Mouse (Mus musculus) MEL (cell line): ENCODE measurements at regions not wholly inside any gene's neighbourhood (a gene's known extent, or its start where the extent isn't known, plus 50 kb on each side); places are given as distances from the start of the nearest gene placed in this dataset.

Source experiments
- DNase-seq: peaks from one replicate; pipeline ENCODE4 v3.0.0; 2011; ENCODE audit warnings: low read depth, low spot score
- H3K27ac ChIP-seq: 2 replicates; pipeline ENCODE4 v1.5.1; 2012; ENCODE audit warnings: low read depth, mild to moderate bottlenecking, control low read depth, low read length, moderate library complexity; ENCODE audit not compliant: control insufficient read depth
- H3K27me3 ChIP-seq, 2 experiments: fragments of 150-350 bp in 1 of 2; sonication (generic) in 1 of 2; 2 replicates each; pipeline ENCODE4 v1.6.1; 2012; ENCODE audit warnings: low read length in 2 of 2, mild to moderate bottlenecking in 2 of 2, improper control_type of control experiment in 1 of 2, moderate library complexity in 1 of 2; ENCODE audit not compliant: insufficient read depth in 2 of 2, control insufficient read depth in 1 of 2
- H3K36me3 ChIP-seq, 2 experiments: 2 replicates each; pipeline ENCODE4 v1.6.1; 2012 to 2014; ENCODE audit warnings: low read length in 2 of 2, improper control_type of control experiment in 1 of 2, inconsistent platforms in 1 of 2, mild to moderate bottlenecking in 1 of 2; ENCODE audit not compliant: insufficient read depth in 2 of 2, control insufficient read depth in 1 of 2
- H3K4me1 ChIP-seq, 2 experiments: fragments of 150-350 bp in 1 of 2; sonication (generic) in 1 of 2; 2 replicates each; pipeline ENCODE4 v1.6.1; 2012; ENCODE audit warnings: low read length in 2 of 2, improper control_type of control experiment in 1 of 2, mild to moderate bottlenecking in 1 of 2; ENCODE audit not compliant: insufficient read depth in 2 of 2, control insufficient read depth in 1 of 2
- H3K4me3 ChIP-seq, 2 experiments: fragments of 150-350 bp in 1 of 2; sonication (generic) in 1 of 2; 2 replicates each; pipeline ENCODE4 v1.5.1; 2012; ENCODE audit warnings: low read depth in 2 of 2, low read length in 2 of 2, mild to moderate bottlenecking in 2 of 2, moderate library complexity in 2 of 2, control low read depth in 1 of 2, improper control_type of control experiment in 1 of 2; ENCODE audit not compliant: control insufficient read depth in 1 of 2, insufficient read depth in 1 of 2
- H3K79me2 ChIP-seq: 2 replicates; pipeline ENCODE4 v1.6.1; 2012; ENCODE audit warnings: mild to moderate bottlenecking, low read length, moderate library complexity; ENCODE audit not compliant: control insufficient read depth, poor library complexity, insufficient read depth
- H3K9ac ChIP-seq: 2 replicates; pipeline ENCODE4 v1.6.1; 2012; ENCODE audit warnings: low read depth, mild to moderate bottlenecking, control low read depth, low read length, moderate library complexity; ENCODE audit not compliant: control insufficient read depth, poor library complexity, severe bottlenecking
- H3K9me3 ChIP-seq: fragments of 150-350 bp; sonication (generic); replicated peaks from 2 replicates; pipeline ENCODE4 v1.6.1; 2012; ENCODE audit warnings: mild to moderate bottlenecking, low read length, improper control_type of control experiment, moderate library complexity; ENCODE audit not compliant: insufficient read depth
- BHLHE40 ChIP-seq: IDR thresholded peaks from 2 replicates; pipeline ENCODE4 v1.6.1; 2012; ENCODE audit warnings: low read depth, mild to moderate bottlenecking, inconsistent platforms, low read length, improper control_type of control experiment, borderline replicate concordance
- CHD2 ChIP-seq: IDR thresholded peaks from 2 replicates; pipeline ENCODE4 v1.6.1; 2011; ENCODE audit warnings: low read length, improper control_type of control experiment
- CTCF ChIP-seq, 3 experiments: IDR thresholded peaks in 2 of 3; conservative IDR thresholded peaks in 1 of 3; 2 replicates each; pipeline ENCODE4 v1.5.1; 2011 to 2012; ENCODE audit warnings: low read length in 3 of 3, low read depth in 2 of 3, mild to moderate bottlenecking in 2 of 3, improper control_type of control experiment in 1 of 3, inconsistent platforms in 1 of 3, mixed read lengths in 1 of 3, moderate library complexity in 1 of 3; ENCODE audit not compliant: control insufficient read depth in 1 of 3, insufficient read depth in 1 of 3, poor library complexity in 1 of 3, severe bottlenecking in 1 of 3
- EP300 ChIP-seq, 2 experiments: IDR thresholded peaks; 2 replicates each; pipeline ENCODE4 v1.6.1; 2011; ENCODE audit warnings: improper control_type of control experiment in 2 of 2, low read length in 2 of 2, low read depth in 1 of 2, mild to moderate bottlenecking in 1 of 2
- HCFC1 ChIP-seq: IDR thresholded peaks from 2 replicates; pipeline ENCODE4 v1.6.1; 2012; ENCODE audit warnings: low read depth, mild to moderate bottlenecking, inconsistent platforms, low read length, improper control_type of control experiment, moderate library complexity
- KAT2A ChIP-seq: conservative IDR thresholded peaks from 2 replicates; pipeline ENCODE4 v1.6.1; 2012; ENCODE audit warnings: low read depth, low read length, improper control_type of control experiment, inconsistent platforms
- MAX ChIP-seq: IDR thresholded peaks from 2 replicates; pipeline ENCODE4 v1.6.1; 2011; ENCODE audit warnings: low read length, improper control_type of control experiment
- MAZ ChIP-seq: IDR thresholded peaks from 2 replicates; pipeline ENCODE4 v1.6.1; 2012; ENCODE audit warnings: low read depth, mild to moderate bottlenecking, inconsistent platforms, low read length, improper control_type of control experiment
- MYC ChIP-seq: IDR thresholded peaks from 2 replicates; pipeline ENCODE4 v1.6.1; 2011; ENCODE audit warnings: low read depth, mild to moderate bottlenecking, low read length, improper control_type of control experiment, moderate library complexity
- NELFE ChIP-seq: IDR thresholded peaks from 2 replicates; pipeline ENCODE4 v1.6.1; 2011; ENCODE audit warnings: low read depth, low read length, improper control_type of control experiment
- NRF1 ChIP-seq: IDR thresholded peaks from 2 replicates; pipeline ENCODE4 v1.6.1; 2014; ENCODE audit warnings: low read depth, mild to moderate bottlenecking, inconsistent platforms, low read length, improper control_type of control experiment, moderate library complexity; ENCODE audit not compliant: poor library complexity, insufficient read depth, severe bottlenecking
- POLR2A ChIP-seq, 2 experiments: IDR thresholded peaks; 2 replicates each; pipeline ENCODE4 v1.6.1; 2011 to 2012; ENCODE audit warnings: low read length in 2 of 2, mild to moderate bottlenecking in 2 of 2, control low read depth in 1 of 2, improper control_type of control experiment in 1 of 2, low read depth in 1 of 2, moderate library complexity in 1 of 2; ENCODE audit not compliant: control insufficient read depth in 1 of 2, insufficient read depth in 1 of 2, poor library complexity in 1 of 2
- POLR2AphosphoS2 ChIP-seq: IDR thresholded peaks from 2 replicates; pipeline ENCODE4 v1.6.1; 2011; ENCODE audit warnings: low read length, improper control_type of control experiment
- POLR2AphosphoS5 ChIP-seq: IDR thresholded peaks from 2 replicates; pipeline ENCODE4 v1.6.1; 2012; ENCODE audit warnings: low read depth, borderline replicate concordance, mild to moderate bottlenecking, inconsistent platforms, low read length, moderate library complexity, mixed read lengths
- SMC3 ChIP-seq: IDR thresholded peaks from 2 replicates; pipeline ENCODE4 v1.6.1; 2011; ENCODE audit warnings: low read depth, low read length, improper control_type of control experiment
- TAL1 ChIP-seq: IDR thresholded peaks from 2 replicates; pipeline ENCODE4 v1.6.1; 2012; ENCODE audit warnings: mild to moderate bottlenecking, inconsistent platforms, low read length, moderate library complexity, mixed read lengths
- TBP ChIP-seq: IDR thresholded peaks from 2 replicates; pipeline ENCODE4 v1.8.0; 2011; ENCODE audit warnings: low read depth, low read length, improper control_type of control experiment
- USF2 ChIP-seq, 2 experiments: IDR thresholded peaks; 2 replicates each; pipeline ENCODE4 v1.6.1; 2011 to 2012; ENCODE audit warnings: improper control_type of control experiment in 2 of 2, low read length in 2 of 2, borderline replicate concordance in 1 of 2, inconsistent platforms in 1 of 2, low read depth in 1 of 2, mild to moderate bottlenecking in 1 of 2; ENCODE audit not compliant: insufficient read depth in 1 of 2

GRCm38 (mm10) chr16:29841132-29841531 is 223.1 kb upstream of the Hes1 start:
- no peak for DNase-seq
- H3K4me3 ChIP-seq = no peak overlapping the region
- no peaks in the 10 kb centered on the region; the same call in 1 of the 2 replicates for H3K79me2 ChIP-seq
- no peak overlapping the region; the same call in 1 of the 2 replicates for H3K9ac ChIP-seq
- H3K27ac ChIP-seq = peak overlapping the region; percentile 96
- TF ChIP-seq NELFE (no peak), EP300 (IDR thresholded peaks at IDR 0.05; ENCODE audit: low read depth in 1 of 2, low read length in 2 of 2) (no peak), SMC3 (no peak), TBP (no peak), MAX (no peak), BHLHE40 (no peak)
- no peaks in the 10 kb centered on the region for H3K27me3 ChIP-seq
- no peaks in the 10 kb centered on the region for H3K9me3 ChIP-seq
- peaks cover 28 to 46% of the 10 kb centered on the region in 2 experiments for H3K4me1 ChIP-seq
- peaks cover 0 to 44% of the 10 kb centered on the region in 2 experiments; a peak in 2 of 4 replicates for H3K36me3 ChIP-seq

- Histone ChIP-seq H3K27me3 (no peaks in the 10 kb centered on the region), H3K27ac (peak overlapping the region; percentile 94; the same call in 1 of the 2 replicates), H3K9me3 (no peaks in the 10 kb centered on the region), H3K4me1 (peaks cover 35 to 54% of the 10 kb centered on the region in 2 experiments), H3K9ac (no peak overlapping the region), H3K36me3 (peaks cover 0 to 52% of the 10 kb centered on the region in 2 experiments; a peak in 2 of 4 replicates), H3K4me3 (no peak overlapping the region), H3K79me2 (no peaks in the 10 kb centered on the region; the same call in 1 of the 2 replicates)
- no peak for DNase-seq
- TF ChIP-seq MAZ (no peak), CTCF (IDR thresholded peaks at IDR 0.05 in 2 of 3, conservative IDR thresholded peaks at IDR 0.05 in 1 of 3; ENCODE audit: control insufficient read depth in 1 of 3, insufficient read depth in 1 of 3, low read depth in 2 of 3, low read length in 3 of 3, poor library complexity in 1 of 3, severe bottlenecking in 1 of 3) (no peak), USF2 (IDR thresholded peaks at IDR 0.05; ENCODE audit: borderline replicate concordance in 1 of 2, insufficient read depth in 1 of 2, low read depth in 1 of 2, low read length in 2 of 2) (no peak), HCFC1 (no peak), EP300 (IDR thresholded peaks at IDR 0.05; ENCODE audit: low read depth in 1 of 2, low read length in 2 of 2) (no peak), POLR2AphosphoS2 (no peak), POLR2AphosphoS5 (no peak), MAX (no peak), KAT2A (no peak), MYC (no peak), TBP (no peak), NRF1 (no peak), TAL1 (no peak), CHD2 (no peak), POLR2A (IDR thresholded peaks at IDR 0.05; ENCODE audit: control insufficient read depth in 1 of 2, insufficient read depth in 1 of 2, low read depth in 1 of 2, low read length in 2 of 2, poor library complexity in 1 of 2) (no peak)
Measured at GRCm38 (mm10) chr16:29842071-29842470, 222.1 kb upstream of the Hes1 start.
